Mouse (Mus musculus) spleen, embryonic (tissue): Measurements from ENCODE around the gene Akt3.

Experiments
- CTCF ChIA-PET: fragments of 350-600 bp; sonication (Branson Sonifier 250); formaldehyde crosslinking; loops from one replicate; lab custom pipeline; 2022; lab: Charles Lee

The Akt3 gene

DNA sequence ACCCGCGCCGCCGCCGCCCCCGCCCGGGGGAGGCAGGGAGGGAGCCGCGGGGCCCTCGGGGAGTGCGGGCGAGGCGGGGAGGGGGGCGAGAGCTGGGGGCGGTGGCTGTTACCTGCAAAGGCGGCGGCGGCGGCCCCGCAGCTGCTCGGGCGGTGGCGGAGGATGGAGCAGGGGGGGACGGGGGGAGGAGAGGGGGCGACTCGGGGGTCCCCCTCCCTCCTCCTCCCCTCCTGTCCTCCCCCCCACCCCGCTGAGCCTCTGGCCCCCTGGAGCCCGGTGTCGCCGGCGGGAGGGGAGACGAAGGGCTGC, at the start of gene Akt3:
Gene Akt3 (minus strand): TSS at position 170 of the 309 bp plus-strand sequence.
- CTCF ChIA-PET = interaction anchor here (0.5 to 0.7 kb wide), 3 partner anchors 12 to 448 kb away, joined by 3 read pairs; no protein-coding TSS in a partner anchor

DNA sequence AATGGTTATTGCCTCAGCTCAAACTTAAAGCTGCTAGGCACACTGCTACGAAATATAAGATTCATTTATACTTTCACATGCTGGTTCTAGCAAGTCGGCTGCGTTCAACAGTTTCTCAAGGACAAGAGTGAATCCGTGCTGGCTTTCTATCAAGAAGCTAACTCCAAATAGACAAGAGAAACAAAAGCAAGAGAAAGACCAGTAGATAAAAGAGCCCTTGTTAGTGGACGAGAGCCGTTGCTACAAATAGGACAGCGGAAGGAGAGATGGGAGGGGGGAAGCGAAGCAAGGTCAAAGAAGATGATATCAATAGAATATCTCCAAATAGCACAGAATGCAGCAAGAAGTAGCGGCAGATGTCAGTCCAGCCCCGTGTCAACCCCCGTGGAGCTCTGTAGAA, 49.5 kb upstream of the Akt3 start:
- CTCF ChIA-PET = no interaction called here

DNA sequence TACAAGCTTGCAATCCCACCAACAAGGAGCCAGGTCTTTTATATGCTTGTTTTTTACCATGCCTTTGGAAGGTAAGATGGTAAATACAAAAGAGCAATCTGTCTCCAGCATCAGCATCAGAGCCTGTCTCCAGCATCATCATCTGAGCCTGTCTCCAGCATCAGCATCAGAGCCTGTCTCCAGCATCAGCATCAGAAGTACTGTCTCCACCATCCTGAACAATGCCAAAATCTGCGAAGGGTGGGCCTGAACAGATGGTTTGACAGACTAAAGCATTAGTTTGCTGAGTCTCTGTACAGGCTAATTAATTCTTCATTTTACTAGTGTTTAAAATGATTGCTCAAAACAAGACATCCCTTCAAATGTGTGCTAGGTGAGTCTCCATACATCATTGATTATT, 40.2 kb upstream of the Akt3 start:
- CTCF ChIA-PET = no interaction called here

DNA sequence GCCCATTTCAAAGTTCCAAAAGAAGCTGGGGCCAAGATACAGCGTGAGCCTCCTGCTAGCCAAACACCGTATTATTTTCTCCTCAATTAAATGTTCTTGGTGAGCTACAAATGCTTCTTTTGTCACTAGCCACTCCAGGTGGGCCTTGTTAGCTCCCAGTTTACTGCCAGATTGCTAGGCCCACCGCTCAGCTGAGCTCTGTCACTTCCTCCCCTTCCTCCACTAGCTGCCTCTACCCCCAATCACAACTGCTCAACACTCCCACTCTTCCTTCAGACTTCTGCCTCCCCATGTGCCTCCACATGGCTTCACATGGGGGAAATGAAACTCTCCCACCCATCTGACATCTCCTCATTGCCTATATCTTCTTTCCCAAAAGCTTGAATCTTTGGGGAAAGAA, 28.8 kb upstream of the Akt3 start:
- CTCF ChIA-PET = no interaction called here

DNA sequence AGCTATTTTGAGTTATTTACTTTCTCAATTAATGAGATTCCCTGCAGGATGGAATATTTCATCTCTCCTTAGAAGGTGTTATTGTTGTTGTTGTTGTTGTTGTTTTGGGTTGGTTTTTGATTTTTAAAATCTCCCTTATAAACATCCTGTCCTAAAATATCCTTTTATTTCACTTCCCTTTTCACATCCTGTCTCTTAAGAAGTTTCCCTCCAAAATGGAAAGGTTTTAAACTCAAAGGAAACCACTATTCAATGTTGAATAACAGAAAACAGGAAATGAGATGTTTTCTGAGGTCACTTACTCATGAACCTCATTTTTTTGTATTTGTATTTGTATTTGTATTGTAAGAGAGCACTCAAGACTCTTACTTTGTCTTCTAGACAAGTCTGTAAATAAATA, 23.9 kb upstream of the Akt3 start:
- CTCF ChIA-PET = no interaction called here

DNA sequence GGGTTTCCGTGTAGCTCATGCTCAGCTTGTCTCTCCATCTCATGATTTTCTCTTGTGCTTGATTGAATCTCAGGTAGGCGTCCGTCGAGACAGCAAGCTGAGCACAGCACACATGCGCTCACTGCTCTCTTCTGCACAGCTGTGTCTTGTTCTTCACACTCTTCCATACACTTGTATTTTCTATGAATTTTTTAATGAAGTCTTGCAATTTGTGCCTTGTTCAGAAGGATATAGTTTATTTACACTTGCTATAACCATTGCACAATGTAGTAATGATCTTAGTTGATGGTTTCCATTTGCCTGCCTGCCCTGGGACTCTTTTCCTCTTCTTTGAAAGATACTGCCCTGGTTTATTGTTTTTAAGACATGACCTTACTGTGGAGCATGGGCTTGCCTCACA, 19.4 kb upstream of the Akt3 start:
- CTCF ChIA-PET = no interaction called here

DNA sequence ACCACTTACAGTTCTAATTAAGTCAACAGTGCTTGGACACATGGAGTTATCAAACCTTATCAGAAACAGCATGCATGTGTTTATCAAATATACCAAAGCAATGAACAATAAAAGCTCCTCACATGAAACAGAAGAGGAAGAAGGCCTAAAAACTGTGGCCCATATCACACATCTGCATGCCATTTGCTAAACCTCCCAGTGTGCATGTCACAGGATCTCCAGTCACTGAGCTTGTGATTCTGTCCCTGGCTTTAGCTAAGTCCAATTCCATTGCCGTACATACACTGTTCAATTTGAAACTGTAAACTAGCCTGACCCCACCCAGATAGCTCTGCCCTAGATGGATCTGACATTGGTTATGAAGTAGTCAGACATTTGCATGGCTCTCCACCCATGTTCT, 9.6 kb upstream of the Akt3 start:
- CTCF ChIA-PET = no interaction called here

DNA sequence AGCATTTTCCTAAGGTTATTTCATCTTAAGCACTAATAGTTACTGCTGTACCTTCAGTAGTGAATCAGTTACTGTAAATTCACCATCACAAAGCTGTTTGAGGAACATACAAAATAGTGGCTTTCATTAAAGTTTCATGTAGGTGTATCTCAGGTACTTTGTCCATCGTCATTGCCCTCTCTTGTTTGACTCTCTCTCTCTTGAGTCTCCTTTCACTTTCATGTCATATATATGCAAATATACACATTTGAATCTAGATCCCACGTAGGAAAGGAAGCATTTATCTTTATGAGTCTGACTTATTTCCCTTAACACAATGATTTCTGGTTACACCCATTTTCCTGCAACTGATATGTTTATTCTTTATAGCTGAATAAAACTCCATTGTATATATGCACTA, 4.9 kb upstream of the Akt3 start:
- CTCF ChIA-PET = interaction anchor here (0.6 to 0.7 kb wide), 2 partner anchors 13 to 1714 kb away, joined by 3 read pairs; no protein-coding TSS in a partner anchor

DNA sequence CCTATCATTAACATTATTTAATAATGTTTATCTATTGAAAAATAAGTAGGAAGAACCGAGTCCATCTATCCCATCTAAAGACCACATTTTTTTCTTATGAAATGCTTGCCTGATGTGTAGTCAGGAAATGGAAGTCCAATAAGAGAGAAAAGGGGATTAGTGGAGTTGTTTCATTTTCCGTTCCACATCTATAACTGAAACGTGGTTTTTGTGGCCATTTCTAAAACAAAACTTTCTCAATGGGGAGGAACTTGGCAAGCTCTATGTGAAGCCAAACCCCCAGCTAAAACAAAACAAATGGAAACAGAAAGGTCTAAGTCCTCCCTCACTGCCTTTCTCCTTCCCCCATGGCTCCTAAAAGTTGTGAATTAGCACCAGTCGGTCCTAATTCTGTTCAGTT, 2.8 kb upstream of the Akt3 start:
- CTCF ChIA-PET = interaction anchor here (0.7 kb wide), 2 partner anchors 62 to 391 kb away, joined by 3 read pairs; no protein-coding TSS in a partner anchor

DNA sequence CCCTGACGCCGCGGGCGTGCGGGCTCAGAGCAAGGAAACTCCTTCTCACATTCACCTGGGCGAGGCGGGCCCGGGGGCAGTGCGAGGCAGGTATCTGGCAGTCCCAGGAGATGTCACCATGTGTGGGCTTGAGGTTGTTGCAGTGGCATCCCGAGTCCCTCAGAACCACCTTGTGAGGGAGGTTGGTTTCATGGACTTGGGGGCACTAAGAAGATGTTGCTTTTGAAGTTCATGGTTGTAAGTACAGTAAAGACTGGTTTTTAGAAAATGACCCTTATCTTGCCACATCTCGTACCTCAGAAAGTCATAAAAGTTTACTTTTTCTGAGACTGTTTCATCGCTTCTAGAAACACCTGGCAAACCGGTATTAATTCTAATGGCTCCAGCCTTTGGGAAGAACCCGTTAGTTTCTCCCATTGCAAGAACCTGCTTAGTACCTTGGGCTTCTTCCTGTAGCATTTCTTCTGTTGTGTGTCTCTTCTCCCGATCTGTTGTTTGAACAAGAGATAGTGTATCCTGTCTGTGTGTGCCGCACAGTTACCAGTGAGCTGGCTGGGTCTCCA, 1.1 kb upstream of the Akt3 start:
- CTCF ChIA-PET = interaction anchor here (0.6 kb wide), 1 partner anchor 15 kb away, joined by 3 read pairs; no protein-coding TSS in a partner anchor

DNA sequence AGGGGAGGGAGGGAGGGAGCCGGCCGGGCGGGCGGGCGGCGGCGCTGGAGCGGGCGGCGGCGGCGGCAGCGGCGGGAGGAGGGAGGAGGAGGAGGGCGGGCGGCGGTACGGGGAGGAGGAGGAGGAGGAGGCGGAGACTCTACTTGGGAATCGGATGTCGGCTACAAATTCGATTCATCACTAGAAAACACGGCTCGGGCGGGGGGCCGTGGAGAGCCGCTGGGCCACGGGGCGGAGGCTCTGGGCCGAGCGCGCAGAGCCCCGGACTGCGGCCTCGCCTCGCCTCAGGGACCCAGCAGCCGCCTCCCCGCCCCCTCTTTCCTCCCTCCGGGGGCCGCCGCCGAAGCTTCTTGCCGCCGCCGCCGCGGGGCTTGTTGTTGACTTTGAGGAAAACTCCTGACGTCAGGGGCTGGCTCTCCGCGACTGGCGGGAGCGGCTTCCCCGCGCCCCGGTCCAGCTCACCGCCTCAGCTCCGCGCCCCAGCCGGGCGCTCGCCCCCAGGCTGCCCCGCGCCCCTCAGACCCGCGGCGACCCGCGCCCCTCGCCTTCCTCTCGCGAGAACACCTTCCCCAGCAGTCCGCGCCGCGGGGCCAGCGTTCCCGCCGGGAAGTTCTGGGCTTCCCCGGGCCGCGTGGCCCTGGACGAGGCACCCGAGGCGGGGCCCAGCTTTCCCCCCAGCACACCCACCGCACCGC, 487 bp upstream of the Akt3 start:
- CTCF ChIA-PET = interaction anchor here (0.5 to 0.7 kb wide), 4 partner anchors 13 to 448 kb away, joined by 3 read pairs; no protein-coding TSS in a partner anchor

DNA sequence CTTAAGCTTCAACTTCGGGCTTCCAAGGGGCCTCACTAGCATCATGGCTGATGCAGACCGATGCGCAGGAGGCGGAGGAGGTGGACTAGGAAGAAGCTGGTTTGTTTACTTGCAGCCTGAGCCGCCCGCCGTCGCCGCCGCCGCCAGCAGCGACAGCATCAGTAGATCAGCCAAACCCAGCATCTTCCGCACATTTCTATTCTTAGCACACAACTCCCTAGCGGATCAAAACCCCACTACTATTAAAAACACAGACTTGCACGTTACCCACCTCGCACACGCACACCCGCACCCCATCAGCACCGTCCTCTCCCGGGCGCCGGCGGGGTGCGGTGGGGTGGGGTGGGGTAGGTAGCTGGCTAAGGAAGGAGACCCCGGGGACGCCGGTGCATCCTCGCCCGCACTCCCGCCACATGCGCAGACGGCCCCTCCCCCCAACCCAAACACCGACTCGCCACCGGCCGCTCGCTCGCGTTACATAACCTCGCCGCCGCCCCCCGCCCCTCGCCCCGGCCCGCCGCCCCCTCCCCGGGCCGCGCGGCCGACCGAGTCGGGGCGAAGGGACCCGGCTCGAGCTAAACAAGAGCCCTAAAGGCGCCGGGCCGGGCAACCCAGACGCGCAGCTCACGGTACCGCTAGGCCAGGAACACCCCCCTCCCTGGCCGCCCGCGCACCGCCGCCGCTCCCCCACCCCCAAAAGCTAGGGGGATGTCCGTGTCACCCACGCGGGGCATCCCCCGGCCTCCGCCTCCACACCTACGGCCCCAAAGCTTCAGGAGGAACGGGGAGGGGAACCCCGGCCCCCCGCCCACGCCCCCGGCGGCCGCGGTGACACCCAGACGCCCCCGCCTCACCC, 597 bp downstream of the Akt3 start:
- CTCF ChIA-PET = interaction anchor here (0.6 to 0.7 kb wide), 2 partner anchors 12 to 449 kb away, joined by 3 read pairs; no protein-coding TSS in a partner anchor

DNA sequence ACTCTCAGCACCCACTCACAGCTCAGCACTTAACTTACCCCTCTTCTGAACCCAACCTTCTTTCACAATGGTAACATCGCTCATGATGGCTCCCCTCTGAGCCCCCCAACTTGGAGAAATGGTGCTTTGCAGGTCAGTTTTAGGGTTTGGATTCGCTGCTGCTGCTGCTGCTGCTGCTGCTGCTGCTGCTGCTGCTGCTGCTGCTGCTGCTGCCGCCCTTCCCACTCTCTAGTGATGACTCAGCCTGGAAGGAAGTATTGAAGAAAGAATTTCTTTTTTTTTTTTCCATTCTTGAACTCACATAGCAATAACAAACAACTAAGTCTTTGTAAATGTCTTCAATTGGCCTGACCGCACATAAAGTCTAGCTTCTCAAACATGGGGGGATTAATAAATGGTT, 9.4 kb downstream of the Akt3 start:
- CTCF ChIA-PET = interaction anchor here (0.6 to 0.7 kb wide), 2 partner anchors 203 to 506 kb away, joined by 4 read pairs; no protein-coding TSS in a partner anchor

DNA sequence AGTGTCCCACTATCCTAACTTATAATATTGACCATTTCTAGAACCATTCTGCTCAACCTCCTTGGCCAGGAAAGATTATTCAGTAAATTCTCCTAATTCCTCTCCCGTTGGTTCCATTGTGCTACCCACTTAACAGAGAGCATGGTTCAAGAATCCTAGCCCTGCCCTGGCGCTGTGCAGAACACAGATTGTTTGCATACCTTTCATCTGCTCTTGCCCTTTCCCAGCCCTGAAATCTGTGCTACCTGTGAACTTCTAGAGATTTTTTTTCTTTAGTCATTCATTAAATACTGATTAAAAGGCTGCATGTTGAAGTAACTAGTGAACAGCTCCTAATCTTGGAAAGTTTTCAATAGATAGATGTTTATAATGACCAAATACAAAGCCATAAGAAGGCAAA, 19.6 kb downstream of the Akt3 start:
- CTCF ChIA-PET = no interaction called here

DNA sequence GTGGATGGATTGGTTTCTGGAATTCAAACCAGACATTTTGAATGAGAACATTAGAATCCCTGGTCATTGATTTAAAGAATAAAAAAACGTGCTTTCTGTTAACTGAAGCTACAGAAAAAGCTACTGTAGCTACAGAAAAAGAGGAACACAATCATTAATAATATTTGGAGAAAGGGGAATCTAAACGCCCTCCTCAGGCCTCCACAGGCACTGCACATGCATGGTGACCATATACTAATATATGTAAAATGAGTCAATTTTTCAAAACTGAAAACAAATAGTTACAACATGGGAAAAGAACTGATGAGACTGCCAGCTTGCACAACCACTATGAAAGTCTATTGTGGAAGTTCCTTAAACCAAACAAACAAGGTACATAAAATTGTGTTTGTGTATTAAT, 21.3 kb downstream of the Akt3 start:
- CTCF ChIA-PET = no interaction called here

DNA sequence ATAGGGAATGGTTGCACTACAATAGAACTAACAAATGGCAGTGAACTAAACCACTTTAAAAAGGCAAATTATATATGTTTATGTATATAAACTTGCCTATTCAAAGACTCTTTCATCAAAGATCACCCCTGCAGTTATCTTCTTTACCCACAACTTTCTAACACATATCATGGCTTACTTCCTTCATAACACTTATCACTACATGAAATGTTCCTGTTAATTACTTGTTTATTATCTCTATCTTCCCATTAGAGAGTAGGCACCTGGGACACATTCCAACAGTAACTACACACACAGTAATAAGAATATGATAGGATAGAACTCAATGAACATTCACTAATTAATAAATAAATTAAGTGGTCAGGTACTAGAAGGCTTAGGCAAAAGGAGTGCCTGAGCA, 21.8 kb downstream of the Akt3 start:
- CTCF ChIA-PET = no interaction called here

DNA sequence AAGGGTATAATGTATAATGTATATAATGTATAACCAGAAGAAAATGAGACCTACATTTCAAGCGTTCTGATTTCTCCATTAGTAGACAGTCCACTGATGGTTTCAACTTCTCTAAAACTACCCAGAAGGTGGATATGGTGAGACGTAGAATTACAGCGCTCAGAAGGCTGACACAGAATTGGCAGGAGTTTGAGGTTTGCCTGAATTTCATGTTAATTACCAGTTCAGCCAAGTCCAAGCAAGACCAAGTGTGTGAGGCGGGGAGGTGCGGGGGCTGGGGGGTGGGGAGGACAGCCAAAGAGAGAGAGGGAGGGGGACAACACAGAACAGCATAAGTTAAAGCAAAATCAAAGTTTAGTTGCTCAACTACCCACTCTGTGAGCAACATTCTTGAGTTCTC, 23.5 kb downstream of the Akt3 start:
- CTCF ChIA-PET = no interaction called here

DNA sequence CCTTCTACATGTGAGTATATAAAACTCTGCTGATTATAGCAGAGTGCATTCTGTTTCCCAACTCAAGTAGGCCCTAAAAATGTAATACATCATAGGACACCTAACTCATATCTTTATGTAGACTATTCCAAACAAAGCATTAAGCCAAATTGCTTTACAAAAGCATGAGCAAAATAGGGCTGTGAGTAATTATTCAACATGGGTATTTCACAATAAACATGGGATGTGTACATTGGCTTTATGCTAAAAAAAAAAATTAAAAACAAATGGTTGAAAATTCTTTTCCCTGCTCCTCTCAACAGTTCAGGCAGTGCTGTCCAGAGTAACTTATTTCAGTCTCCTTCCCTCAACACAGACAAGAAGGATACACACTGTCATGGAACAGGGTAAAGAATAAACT, 26.9 kb downstream of the Akt3 start:
- CTCF ChIA-PET = no interaction called here

DNA sequence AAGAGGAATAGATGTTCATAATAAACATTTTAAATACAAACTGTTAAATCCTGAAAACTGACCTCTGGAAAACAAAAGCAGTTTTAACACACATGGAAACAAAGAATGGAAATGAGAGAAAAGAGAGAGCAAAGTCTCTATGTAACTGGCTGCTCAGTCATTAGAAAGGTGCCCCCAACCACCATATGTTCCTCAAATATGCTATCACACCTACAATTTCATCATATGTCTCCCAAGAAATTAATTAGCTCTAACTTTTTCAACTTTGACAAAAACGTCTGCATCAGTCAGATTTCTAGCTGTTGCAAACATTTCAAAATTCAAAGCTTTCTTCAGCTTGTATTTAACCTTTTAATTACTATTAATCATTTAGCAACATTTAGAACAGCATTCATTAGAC, 59.0 kb downstream of the Akt3 start:
- CTCF ChIA-PET = no interaction called here

DNA sequence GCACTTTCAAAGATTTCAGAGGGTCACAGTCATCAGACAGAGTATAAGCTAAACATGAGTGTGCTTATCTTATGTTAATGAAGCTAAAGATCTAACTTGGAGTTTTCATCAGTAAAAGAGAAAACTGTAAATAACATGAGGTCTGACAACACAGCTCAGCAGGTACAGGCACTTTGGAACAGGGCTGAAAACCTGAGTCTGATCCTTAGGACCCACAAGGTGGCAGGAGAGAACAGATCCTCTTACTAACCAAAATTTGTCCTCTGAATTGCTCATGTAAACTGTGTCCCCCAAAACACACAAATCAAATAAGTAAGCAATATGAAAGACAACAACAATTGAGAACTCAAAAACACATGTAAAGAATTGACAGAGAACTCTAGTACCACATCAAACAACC, 62.8 kb downstream of the Akt3 start:
- CTCF ChIA-PET = no interaction called here

DNA sequence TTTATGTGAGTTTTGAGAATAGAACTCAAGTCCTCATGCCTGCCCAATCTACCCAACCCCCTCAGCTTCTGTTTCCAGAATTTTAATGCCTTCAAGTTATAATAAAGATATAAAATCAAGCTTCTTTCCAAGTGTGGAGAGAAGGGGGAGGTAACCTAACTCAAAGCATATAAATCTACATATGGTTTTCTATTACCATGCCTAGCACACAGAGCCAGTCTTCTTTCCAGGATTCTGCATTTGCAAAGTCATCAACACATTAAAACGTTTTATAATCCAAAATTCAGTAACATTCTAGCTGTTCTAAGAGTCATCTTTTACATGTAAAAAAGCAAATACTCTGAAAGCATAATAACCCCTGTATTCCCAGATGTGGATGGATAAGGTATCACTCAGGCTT, 63.7 kb downstream of the Akt3 start:
- CTCF ChIA-PET = no interaction called here

DNA sequence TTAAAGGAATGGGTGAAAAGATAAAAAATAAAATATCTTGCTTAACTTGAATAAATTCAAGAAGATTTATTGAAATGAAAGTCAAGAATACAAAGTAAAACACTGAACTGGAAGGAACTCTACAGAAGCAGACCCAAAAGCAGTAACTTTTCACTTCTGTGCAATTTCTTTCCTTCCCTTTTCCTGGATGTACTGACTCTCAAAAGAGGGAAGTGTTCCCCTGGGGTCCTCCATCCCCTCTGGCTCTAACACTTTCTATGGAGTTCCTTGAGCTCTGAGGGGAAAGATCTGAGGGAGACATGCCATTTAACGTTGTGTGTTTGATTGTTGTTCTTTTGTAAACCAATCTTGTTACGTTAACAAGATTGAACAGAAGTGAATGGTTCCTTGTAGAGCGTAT, 66.4 kb downstream of the Akt3 start:
- CTCF ChIA-PET = no interaction called here
